Mouse (Mus musculus) myocyte (in vitro differentiated cells): ENCODE data around the gene Ndufaf3.

Experiments used
- MYOG ChIP-seq, 3 experiments: IDR thresholded peaks; one replicate each; pipeline ENCODE4 v1.6.1; 2011; ENCODE audit warnings: control low read depth in 2 of 3, low read depth in 2 of 3, mild to moderate bottlenecking in 2 of 3; ENCODE audit not compliant: insufficient read length in 2 of 3, control insufficient read depth in 1 of 3, insufficient read depth in 1 of 3
- REST ChIP-seq: IDR thresholded peaks from one replicate; pipeline ENCODE4 v1.6.1; 2011; ENCODE audit warnings: mild to moderate bottlenecking, control low read depth, moderate library complexity; ENCODE audit not compliant: insufficient read depth, insufficient read length

GRCm38 (mm10) chr9:108546875-108547274 lies 20.4 kb downstream of the Ndufaf3 start:
- TF ChIP-seq MYOG (IDR thresholded peaks at IDR 0.05; ENCODE audit: control insufficient read depth in 1 of 3, insufficient read depth in 1 of 3, insufficient read length in 2 of 3, low read depth in 2 of 3) (no peak), REST (no peak)
